Mouse (Mus musculus) brain, embryonic 14.5 days (tissue): ENCODE data around the gene Cflar.

Source experiments
- CTCF ChIP-seq: fragments of 200-500 bp; IDR thresholded peaks from 2 replicates; pipeline ENCODE4 v1.5.1; 2012; ENCODE audit warnings: inconsistent platforms, mild to moderate bottlenecking, moderate library complexity, borderline replicate concordance; ENCODE audit not compliant: insufficient read depth, insufficient read length; ENCODE audit errors: extremely low read depth
- POLR2A ChIP-seq: fragments of 200-500 bp; IDR thresholded peaks from 2 replicates; pipeline ENCODE4 v1.6.1; 2012; ENCODE audit warnings: mild to moderate bottlenecking, inconsistent platforms, borderline replicate concordance; ENCODE audit not compliant: poor library complexity, insufficient read depth, insufficient read length, severe bottlenecking; ENCODE audit errors: extremely low read depth

DNA sequence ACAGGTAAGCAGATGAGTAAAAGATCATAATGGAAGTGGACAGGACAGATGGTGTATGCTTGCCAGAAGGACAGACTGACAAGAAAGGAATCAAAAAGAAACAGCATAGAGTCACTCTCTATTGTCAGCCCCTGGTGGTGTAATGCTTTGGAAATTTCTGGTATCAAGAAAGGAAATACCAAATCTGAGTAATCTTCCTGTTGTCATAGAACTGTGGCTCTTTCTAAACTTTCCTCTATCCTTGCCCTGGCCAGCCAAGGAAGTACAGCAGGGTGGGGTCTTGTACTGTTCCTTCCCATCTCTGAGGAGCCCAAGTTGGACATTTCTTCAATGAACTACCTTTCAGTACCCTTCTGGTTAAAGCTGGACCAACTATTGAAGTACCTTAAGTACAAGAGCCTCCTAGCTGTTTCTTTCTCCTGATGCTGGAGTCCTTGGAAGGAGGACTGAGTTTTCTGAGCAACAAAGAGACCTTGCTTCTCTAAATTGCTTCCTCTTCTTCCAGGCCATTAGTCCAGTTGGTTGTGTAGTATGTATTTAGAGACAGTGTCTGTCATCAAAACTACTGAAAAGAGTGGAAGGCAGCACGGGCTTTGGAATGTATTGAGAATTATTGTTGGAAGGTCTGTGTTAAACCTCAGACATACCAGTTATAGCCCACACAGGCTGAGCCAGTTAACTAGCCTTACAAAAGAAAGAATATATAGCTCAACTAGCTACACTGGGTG, 15.9 kb downstream of the Cflar start:
- TF ChIP-seq POLR2A (no peak), CTCF (no peak)
